Mouse (Mus musculus) stomach, embryonic 16.5 days (tissue): ENCODE data around the gene Lsp1. TPM values are rescaled to one million over a fixed set of nuclear protein-coding genes. Genes with fewer than 3 reads are reported as not detected.

Experiments
- ATAC-seq: fragments of 200-750 bp; cut with Nextera tagmentation; 2 replicates; pipeline ENCODE4 v1.8.0; 2017; ENCODE audit warnings: moderate number of reproducible peaks, moderate TSS enrichment; ENCODE audit not compliant: insufficient read depth, low FRiP score
- H3K27ac ChIP-seq: fragments of 300-500 bp; sonication (generic); 2 replicates; pipeline ENCODE4 v1.5.1; 2014; ENCODE audit warnings: low read length
- H3K27me3 ChIP-seq: fragments of 300-500 bp; sonication (generic); 2 replicates; pipeline ENCODE4 v1.6.1; 2014; ENCODE audit warnings: low read length, control low read depth, mixed read lengths; ENCODE audit not compliant: control insufficient read depth, insufficient read depth
- H3K36me3 ChIP-seq: fragments of 300-500 bp; sonication (generic); 2 replicates; pipeline ENCODE4 v1.6.1; 2014; ENCODE audit warnings: low read length; ENCODE audit not compliant: control insufficient read depth, insufficient read depth
- H3K4me1 ChIP-seq: fragments of 300-500 bp; sonication (generic); 2 replicates; pipeline ENCODE4 v1.6.1; 2014; ENCODE audit warnings: low read length, control low read depth, mixed read lengths; ENCODE audit not compliant: control insufficient read depth, insufficient read depth
- H3K4me2 ChIP-seq: fragments of 300-500 bp; sonication (generic); 2 replicates; pipeline ENCODE4 v1.6.1; 2014; ENCODE audit warnings: low read depth, low read length, mixed read lengths
- H3K4me3 ChIP-seq: fragments of 300-500 bp; sonication (generic); replicated peaks from 2 replicates; pipeline ENCODE4 v1.5.1; 2014; ENCODE audit warnings: mild to moderate bottlenecking, low read length
- H3K9ac ChIP-seq: fragments of 300-500 bp; sonication (generic); 2 replicates; pipeline ENCODE4 v1.6.1; 2014; ENCODE audit warnings: low read length
- H3K9me3 ChIP-seq: fragments of 300-500 bp; sonication (generic); replicated peaks from 2 replicates; pipeline ENCODE4 v1.6.1; 2016; ENCODE audit warnings: low read length, control low read depth; ENCODE audit not compliant: control insufficient read depth
- WGBS: fragments of 180-500 bp; shearing (Covaris S2); extraction: QIAGEN DNeasy Blood & Tissue Kit; methylation state at CpG from one replicate; pipeline ENCODE4 v1.1.7; 2014; 5-methylcytosine and 5-hydroxymethylcytosine counted together
- polyA plus RNA-seq: library from polyadenylated mRNA; unstranded; fragments of >200 nt; fragmentation: Nextera tagmentation; extraction: Ambion mirVana; gene quantifications from 2 replicates; pipeline ENCODE4 v1.2.1, GENCODE M21; 2015

Lsp1 gene
- polyA plus RNA-seq, 1 experiment from 2014 or later: 216 TPM

DNA sequence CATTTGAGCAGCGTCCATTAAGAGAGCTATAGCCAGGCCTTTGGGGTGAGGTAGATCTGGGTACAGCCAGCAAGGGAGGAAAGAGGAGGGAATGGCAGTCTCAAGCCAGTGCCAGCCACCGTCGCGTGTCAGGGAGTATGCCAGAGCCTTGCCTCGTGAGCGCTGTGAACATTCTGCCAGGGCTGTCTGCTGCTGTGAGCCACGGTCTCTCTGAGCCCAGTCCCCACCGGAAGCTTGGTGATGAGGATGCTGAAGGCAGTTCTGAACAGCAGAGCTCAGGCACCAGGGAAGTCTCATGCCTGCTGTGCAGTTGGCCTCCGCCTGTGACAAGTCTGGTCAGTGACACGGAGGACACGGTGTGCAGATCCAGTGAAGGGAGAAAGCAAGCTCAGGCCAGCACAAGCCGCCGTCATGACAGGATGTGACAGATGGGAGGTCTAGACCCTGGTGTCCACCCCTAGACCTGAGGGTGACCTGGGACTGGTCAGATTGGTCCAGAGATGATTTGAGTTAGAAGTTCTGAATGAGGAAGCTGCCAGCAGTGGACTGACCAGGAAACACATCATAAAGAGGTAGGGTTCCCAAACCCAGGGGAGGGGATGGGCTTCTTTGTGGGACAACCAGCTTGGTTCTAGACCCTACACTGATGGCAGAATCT lies 16.3 kb downstream of the Lsp1 start:
- ATAC-seq: no peak
- H3K4me2 ChIP-seq: peak overlapping the region; percentile 65
- H3K4me1 ChIP-seq: peaks cover 40% of the 10 kb centered on the region
- H3K9me3 ChIP-seq: no peaks in the 10 kb centered on the region
- no peaks in the 10 kb centered on the region for H3K36me3 ChIP-seq
- peak overlapping the region; percentile 80 for H3K9ac ChIP-seq
- H3K4me3 ChIP-seq: peak overlapping the region; percentile 48
- H3K27ac ChIP-seq: peak overlapping the region; percentile 97
- 61% methylated on average over 13 of the region's 13 CpGs for WGBS
- H3K27me3 ChIP-seq: no peaks in the 10 kb centered on the region

DNA sequence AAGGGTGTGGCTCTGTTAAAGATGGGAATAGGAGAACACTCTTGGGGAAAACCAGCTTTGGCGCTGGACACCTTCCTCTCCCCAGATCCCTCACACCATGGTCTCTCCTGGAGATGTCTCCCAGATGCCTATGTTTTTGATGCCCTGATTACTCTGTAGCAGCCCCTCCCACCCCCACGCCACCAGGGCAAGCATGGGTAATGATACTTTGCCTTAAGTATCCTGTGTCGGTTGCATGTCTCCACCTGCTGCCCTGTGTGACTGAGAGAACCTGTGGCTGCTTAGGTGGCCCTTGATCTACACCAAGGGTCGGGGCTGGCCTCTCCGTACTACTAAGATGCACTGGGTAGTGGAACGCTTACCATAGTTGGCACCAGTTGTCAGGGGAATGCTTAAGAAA lies 17.4 kb downstream of the Lsp1 start:
- peak overlapping the region; percentile 97 for H3K27ac ChIP-seq
- no peaks in the 10 kb centered on the region for H3K36me3 ChIP-seq
- ATAC-seq: no peak
- no peaks in the 10 kb centered on the region for H3K9me3 ChIP-seq
- peak overlapping the region; percentile 65 for H3K4me2 ChIP-seq
- peak overlapping the region; percentile 48 for H3K4me3 ChIP-seq
- WGBS: 83% methylated on average over 6 of the region's 6 CpGs
- H3K27me3 ChIP-seq: no peaks in the 10 kb centered on the region
- H3K4me1 ChIP-seq: peaks cover 47% of the 10 kb centered on the region
- H3K9ac ChIP-seq: peak overlapping the region; percentile 80

DNA sequence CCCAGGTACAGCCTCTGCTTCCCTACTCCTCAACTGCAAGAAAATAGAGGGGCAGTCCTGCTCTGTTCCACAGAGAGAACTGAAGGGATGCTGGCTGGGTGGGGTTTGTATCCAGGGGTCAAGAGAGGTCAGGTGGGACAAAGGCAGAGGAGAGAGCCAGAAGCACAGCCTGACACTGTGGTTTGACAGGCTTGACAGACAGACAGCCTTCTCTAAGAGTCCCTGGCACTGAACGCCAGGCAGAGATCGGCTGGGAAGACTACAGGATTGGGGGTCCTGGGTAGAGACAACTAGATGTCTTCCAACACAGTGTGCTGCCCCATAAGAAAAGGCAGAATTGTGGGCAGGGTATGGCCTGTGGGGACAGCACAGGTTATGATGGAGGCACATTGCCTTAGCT lies 18.0 kb downstream of the Lsp1 start:
- Histone ChIP-seq H3K36me3 (no peaks in the 10 kb centered on the region), H3K9me3 (no peaks in the 10 kb centered on the region), H3K4me1 (peaks cover 53% of the 10 kb centered on the region), H3K27ac (peak overlapping the region; percentile 97), H3K4me3 (peak overlapping the region; percentile 48), H3K27me3 (no peaks in the 10 kb centered on the region), H3K9ac (peak overlapping the region; percentile 80), H3K4me2 (peak overlapping the region; percentile 65)
- 89% methylated on average over 2 of the region's 2 CpGs for WGBS
- no peak for ATAC-seq

DNA sequence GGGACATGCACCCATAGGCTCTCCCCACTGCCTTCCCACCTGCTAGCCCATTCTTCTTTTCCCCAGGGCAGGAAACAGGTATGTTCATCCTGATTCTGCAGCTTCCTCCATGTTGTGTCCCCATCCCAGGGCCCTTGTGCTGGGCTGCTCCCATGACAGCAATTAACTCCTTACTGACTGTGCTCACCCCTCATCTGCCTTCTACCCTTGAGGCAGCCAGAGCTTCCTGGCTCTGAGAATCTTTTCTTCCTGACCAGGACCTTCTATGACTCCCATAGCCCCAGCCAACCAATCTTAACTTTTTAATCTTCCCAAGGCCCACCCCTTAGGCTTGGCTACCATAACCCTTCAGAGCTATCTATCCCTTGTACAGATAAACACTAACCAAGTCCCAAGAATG lies 18.7 kb downstream of the Lsp1 start:
- H3K4me2 ChIP-seq: peak overlapping the region; percentile 65
- peak overlapping the region; percentile 80 for H3K9ac ChIP-seq
- H3K36me3 ChIP-seq: no peaks in the 10 kb centered on the region
- peaks cover 60% of the 10 kb centered on the region for H3K4me1 ChIP-seq
- no peaks in the 10 kb centered on the region for H3K9me3 ChIP-seq
- H3K4me3 ChIP-seq: peak overlapping the region; percentile 48
- no peak for ATAC-seq
- peak overlapping the region; percentile 97 for H3K27ac ChIP-seq
- no peaks in the 10 kb centered on the region for H3K27me3 ChIP-seq

DNA sequence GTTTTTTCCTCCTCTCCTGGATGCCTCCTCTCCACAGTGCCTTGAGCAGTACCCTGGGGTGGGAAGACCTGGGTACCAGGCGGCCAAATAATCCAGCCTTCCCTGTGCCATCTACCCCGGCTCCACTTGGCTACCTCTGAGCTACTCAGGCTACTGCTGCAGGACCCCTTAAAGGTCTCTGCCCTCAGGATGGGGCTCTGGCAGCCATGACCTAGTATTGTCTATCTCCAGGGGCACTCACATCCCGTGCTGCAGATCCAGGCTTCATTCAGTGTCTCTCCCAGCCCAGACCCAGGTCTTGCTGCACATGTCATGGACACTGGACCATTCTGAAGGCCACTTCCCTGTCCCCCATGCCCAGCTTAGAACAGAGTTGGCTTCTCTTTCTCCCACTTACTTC lies 19.3 kb downstream of the Lsp1 start:
- Histone ChIP-seq H3K4me1 (peaks cover 61% of the 10 kb centered on the region), H3K4me3 (peak overlapping the region; percentile 48), H3K9me3 (no peaks in the 10 kb centered on the region), H3K27ac (peak overlapping the region; percentile 97), H3K9ac (peak overlapping the region; percentile 80), H3K27me3 (no peaks in the 10 kb centered on the region), H3K4me2 (peak overlapping the region; percentile 65), H3K36me3 (no peaks in the 10 kb centered on the region)
- no peak for ATAC-seq
- WGBS: 83% methylated on average over 3 of the region's 3 CpGs

DNA sequence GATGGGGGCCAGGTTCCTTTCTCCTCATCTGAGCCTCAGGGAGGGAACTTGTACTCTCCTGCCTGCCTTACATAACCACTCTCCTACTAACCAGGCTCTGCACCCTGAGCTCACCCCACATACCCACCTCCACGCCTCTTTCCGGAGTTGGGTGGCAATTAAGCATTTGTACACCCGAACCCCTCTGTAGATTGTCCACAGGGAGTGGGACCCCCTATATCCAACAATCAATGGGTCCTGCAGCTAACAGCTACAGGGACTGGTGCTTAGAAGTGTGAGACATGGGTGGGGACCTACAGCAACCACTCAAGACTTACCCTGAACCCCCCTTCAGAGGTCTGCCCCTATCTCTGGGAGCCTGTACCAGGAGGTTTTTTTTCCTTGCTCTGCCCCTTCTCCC lies 20.1 kb downstream of the Lsp1 start:
- no peak for ATAC-seq
- peak overlapping the region; percentile 65 for H3K4me2 ChIP-seq
- peak overlapping the region; percentile 80 for H3K9ac ChIP-seq
- WGBS: 81% methylated on average over 3 of the region's 3 CpGs
- H3K4me1 ChIP-seq: peaks cover 69% of the 10 kb centered on the region
- peak overlapping the region; percentile 34; the same call in 1 of the 2 replicates for H3K4me3 ChIP-seq
- no peaks in the 10 kb centered on the region for H3K27me3 ChIP-seq
- H3K36me3 ChIP-seq: no peaks in the 10 kb centered on the region; the same call in 1 of the 2 replicates
- H3K27ac ChIP-seq: peak overlapping the region; percentile 97
- H3K9me3 ChIP-seq: no peaks in the 10 kb centered on the region

DNA sequence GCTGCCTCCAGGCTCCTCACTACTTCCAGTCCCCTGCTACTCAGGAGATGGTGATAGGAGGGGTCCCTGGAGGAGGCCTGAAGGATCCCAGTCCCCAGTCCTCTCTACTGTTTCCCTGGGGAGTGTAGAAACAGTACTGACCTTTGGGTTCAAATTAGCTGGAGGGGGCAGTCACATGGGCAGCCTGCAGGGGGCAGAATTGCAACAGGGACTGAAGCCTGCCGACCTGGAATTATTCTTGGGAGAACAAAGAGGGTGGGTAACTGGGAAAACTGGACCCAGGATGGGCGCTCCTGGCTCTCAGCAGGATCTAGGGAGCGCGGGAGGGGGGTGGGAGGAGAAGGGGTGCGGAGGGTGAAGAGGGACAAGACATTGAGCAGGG lies 20.6 kb downstream of the Lsp1 start:
- ATAC-seq: no peak
- peak overlapping the region; percentile 65 for H3K4me2 ChIP-seq
- H3K9me3 ChIP-seq: no peaks in the 10 kb centered on the region
- peak overlapping the region; percentile 34 for H3K4me3 ChIP-seq
- H3K9ac ChIP-seq: peak overlapping the region; percentile 80
- peak overlapping the region; percentile 97 for H3K27ac ChIP-seq
- H3K36me3 ChIP-seq: no peaks in the 10 kb centered on the region; the same call in 1 of the 2 replicates
- 3% methylated on average over 5 of the region's 5 CpGs for WGBS
- H3K4me1 ChIP-seq: peaks cover 69% of the 10 kb centered on the region
- H3K27me3 ChIP-seq: no peaks in the 10 kb centered on the region

DNA sequence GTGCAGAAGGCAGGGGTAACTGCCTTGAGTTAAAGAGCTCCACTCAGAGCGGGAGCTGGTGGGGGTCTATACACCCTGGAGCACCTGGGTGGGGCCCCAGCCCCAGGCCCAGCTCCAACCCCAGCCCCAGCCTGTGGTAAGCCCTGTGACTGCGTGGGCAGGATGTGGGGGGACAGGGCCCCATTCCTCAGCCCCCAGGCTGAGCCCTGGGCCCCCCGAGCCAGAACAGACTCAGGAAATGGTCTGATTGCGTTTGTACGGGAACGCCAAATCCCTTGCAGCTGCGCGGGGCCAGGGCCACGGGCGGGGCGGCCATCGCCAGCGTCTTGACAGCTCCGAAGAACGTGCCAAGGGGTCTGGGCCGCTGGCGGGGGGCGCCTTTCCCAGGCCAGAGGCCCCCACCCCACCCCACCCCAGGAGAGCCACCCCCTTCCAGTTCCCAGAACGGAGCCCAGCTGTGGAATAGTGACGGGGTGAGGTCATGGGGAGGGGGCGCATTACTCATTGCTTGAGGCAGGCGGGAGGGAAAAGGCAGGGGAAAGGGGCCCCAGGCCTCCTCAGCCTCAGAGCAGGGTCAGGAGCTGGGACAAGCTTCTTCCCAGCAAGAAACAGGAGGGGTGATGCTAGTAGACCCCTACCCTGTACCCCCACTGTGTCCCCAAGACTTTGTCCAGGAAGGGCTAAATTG lies 21.1 kb downstream of the Lsp1 start:
- Histone ChIP-seq H3K27ac (peak overlapping the region; percentile 97), H3K4me1 (peaks cover 71% of the 10 kb centered on the region), H3K36me3 (peaks cover 2% of the 10 kb centered on the region; the same call in 1 of the 2 replicates), H3K4me3 (peak overlapping the region; percentile 34), H3K27me3 (no peaks in the 10 kb centered on the region), H3K9me3 (no peaks in the 10 kb centered on the region), H3K4me2 (peak overlapping the region; percentile 65), H3K9ac (peak overlapping the region; percentile 80)
- ATAC-seq: peak; percentile 79
- 2% methylated on average over 22 of the region's 22 CpGs for WGBS

DNA sequence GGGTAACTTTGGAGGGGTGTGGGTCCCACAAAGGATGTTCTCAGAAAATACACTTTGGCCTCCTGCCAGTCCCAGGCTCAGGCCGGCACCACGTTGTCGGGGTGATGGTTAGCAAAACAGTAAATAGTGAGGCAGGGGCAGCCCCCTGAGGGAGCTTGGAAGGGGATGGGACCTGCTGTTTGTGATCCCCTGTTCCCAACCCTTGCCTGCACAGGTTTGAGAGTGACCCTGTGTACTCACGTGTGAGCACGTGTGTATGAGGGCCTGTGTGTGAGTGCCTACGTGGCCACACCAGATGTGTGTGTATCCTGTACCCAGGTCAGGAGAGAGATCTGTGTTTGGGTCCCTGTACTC lies 21.6 kb downstream of the Lsp1 start:
- peaks cover 5% of the 10 kb centered on the region; the same call in 1 of the 2 replicates for H3K36me3 ChIP-seq
- H3K4me2 ChIP-seq: peak overlapping the region; percentile 65
- H3K4me1 ChIP-seq: peaks cover 77% of the 10 kb centered on the region
- H3K9ac ChIP-seq: peak overlapping the region; percentile 80
- H3K9me3 ChIP-seq: no peaks in the 10 kb centered on the region
- peak overlapping the region; percentile 97 for H3K27ac ChIP-seq
- peak; percentile 11; the same call in 1 of the 2 replicates for ATAC-seq
- no peaks in the 10 kb centered on the region for H3K27me3 ChIP-seq
- 14% methylated on average over 6 of the region's 6 CpGs for WGBS
- peak overlapping the region; percentile 34 for H3K4me3 ChIP-seq
